Mouse (Mus musculus) embryonic facial prominence, embryonic 10.5 days (tissue): ENCODE measurements around the gene Arl5c. TPM values are rescaled to one million over a fixed set of nuclear protein-coding genes. Genes with fewer than 3 reads are reported as not detected.

ENCODE experiments used
- DNase-seq: peaks from one replicate; pipeline ENCODE4 v3.0.0-alpha.2; 2017; ENCODE audit warnings: low spot score
- H3K27ac ChIP-seq: fragments of 300-500 bp; sonication (generic); replicated peaks from 2 replicates; pipeline ENCODE4 v1.5.1; 2016; ENCODE audit warnings: mild to moderate bottlenecking
- H3K27me3 ChIP-seq: fragments of 300-500 bp; sonication (generic); replicated peaks from 2 replicates; pipeline ENCODE4 v1.6.1; 2016; ENCODE audit warnings: low read depth, mild to moderate bottlenecking; ENCODE audit not compliant: poor library complexity, severe bottlenecking
- H3K36me3 ChIP-seq: fragments of 300-500 bp; sonication (generic); replicated peaks from 2 replicates; pipeline ENCODE4 v1.6.1; 2016; ENCODE audit warnings: mild to moderate bottlenecking, moderate library complexity
- H3K4me1 ChIP-seq: fragments of 300-500 bp; sonication (generic); 2 replicates; pipeline ENCODE4 v1.6.1; 2016
- H3K4me3 ChIP-seq: fragments of 300-500 bp; sonication (generic); 2 replicates; pipeline ENCODE4 v1.5.1; 2016; ENCODE audit warnings: mild to moderate bottlenecking, moderate library complexity
- H3K9me3 ChIP-seq: fragments of 300-500 bp; sonication (generic); 2 replicates; pipeline ENCODE4 v1.6.1; 2016; ENCODE audit warnings: mild to moderate bottlenecking
- WGBS: fragments of 180-500 bp; shearing (Covaris S2); methylation state at CpG from one replicate; pipeline ENCODE4 v1.1.7; 2016; 5-methylcytosine and 5-hydroxymethylcytosine counted together
- polyA plus RNA-seq: library from polyadenylated mRNA; unstranded; fragments of >200 nt; fragmentation: Nextera tagmentation; extraction: Ambion mirVana; gene quantifications from 2 replicates; pipeline ENCODE4 v1.2.1, GENCODE M21; 2016

Gene Arl5c
- polyA plus RNA-seq, 1 experiment from 2014 or later = 15.6 TPM

GRCm38 (mm10) chr11:98000378-98001140 lies 4.6 kb upstream of the Arl5c start:
- H3K27ac ChIP-seq = no peak overlapping the region
- peaks cover 85% of the 10 kb centered on the region for H3K27me3 ChIP-seq

DNA sequence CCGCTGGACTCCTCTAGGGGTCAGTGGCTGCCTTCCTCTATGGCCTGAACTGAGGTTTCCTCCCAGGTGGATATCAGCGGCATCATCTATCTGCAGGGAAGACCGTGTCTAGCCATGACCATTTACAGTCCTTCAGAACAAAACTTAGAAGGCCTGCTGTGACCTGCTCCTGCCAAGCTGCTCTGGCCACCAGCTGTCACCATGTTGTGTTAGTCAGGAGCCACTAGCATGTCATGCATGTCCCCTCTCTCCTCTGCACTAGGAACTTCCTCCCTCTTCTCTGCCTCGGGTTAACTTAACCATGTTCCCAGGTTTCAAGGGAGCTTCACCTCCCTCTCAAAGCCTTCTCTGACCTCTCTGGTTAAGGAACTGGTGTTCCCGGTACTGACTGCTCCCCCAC lies 3.8 kb upstream of the Arl5c start:
- WGBS = 74% methylated on average over 5 of the region's 5 CpGs
- H3K4me3 ChIP-seq = no peak overlapping the region
- peaks cover 57% of the 10 kb centered on the region for H3K4me1 ChIP-seq
- no peak for DNase-seq
- H3K27ac ChIP-seq = no peak overlapping the region
- H3K27me3 ChIP-seq = peaks cover 86% of the 10 kb centered on the region
- peaks cover 7% of the 10 kb centered on the region for H3K36me3 ChIP-seq
- no peaks in the 10 kb centered on the region for H3K9me3 ChIP-seq

More at GRCm38 (mm10) chr11:98000378-98001140, 4.6 kb upstream of the Arl5c start:
- Histone ChIP-seq H3K4me1 (peaks cover 57% of the 10 kb centered on the region), H3K4me3 (no peak overlapping the region), H3K9me3 (no peaks in the 10 kb centered on the region), H3K36me3 (peaks cover 15% of the 10 kb centered on the region)
- DNase-seq = no peak
- 49% methylated on average over 7 of the region's 7 CpGs for WGBS

DNA sequence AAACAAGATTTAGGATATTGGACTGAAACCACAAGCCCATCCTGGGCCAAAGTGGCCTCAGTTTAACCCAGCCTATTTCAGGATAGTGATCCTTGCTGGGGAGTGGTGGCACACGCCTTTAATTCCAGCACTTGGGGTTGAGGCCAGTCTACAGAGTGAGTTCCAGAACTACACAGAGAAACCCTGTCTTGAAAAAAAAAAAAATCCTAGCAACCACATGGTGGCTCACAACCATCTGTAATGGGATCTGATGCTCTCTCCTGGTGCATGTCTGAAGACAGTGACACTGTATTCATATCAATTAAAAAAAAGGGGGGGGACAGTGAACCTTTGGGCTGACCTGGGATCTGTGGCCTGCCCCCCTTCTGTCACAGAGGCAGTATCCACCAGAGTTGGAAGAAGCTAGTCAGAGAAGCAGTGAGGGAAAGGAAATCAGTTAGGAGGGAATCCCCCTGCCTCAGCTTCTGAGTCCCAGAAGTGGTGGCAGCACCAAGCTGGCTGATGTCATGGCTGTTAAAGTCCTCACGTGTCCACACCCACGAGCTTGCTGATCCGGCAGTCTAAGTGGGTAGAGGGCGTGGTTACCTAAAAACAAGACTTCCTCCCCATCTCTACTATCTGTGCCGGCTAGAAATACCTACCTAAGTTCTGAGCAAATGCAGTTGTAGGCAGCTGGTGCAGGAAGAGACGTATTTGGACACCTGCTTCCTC lies 3.1 kb upstream of the Arl5c start:
- Histone ChIP-seq H3K4me1 (peaks cover 63% of the 10 kb centered on the region), H3K27me3 (peaks cover 89% of the 10 kb centered on the region), H3K27ac (no peak overlapping the region), H3K36me3 (peaks cover under 1% of the 10 kb centered on the region; the same call in 1 of the 2 replicates), H3K4me3 (no peak overlapping the region), H3K9me3 (no peaks in the 10 kb centered on the region)
- 68% methylated on average over 7 of the region's 7 CpGs for WGBS
- no peak for DNase-seq

DNA sequence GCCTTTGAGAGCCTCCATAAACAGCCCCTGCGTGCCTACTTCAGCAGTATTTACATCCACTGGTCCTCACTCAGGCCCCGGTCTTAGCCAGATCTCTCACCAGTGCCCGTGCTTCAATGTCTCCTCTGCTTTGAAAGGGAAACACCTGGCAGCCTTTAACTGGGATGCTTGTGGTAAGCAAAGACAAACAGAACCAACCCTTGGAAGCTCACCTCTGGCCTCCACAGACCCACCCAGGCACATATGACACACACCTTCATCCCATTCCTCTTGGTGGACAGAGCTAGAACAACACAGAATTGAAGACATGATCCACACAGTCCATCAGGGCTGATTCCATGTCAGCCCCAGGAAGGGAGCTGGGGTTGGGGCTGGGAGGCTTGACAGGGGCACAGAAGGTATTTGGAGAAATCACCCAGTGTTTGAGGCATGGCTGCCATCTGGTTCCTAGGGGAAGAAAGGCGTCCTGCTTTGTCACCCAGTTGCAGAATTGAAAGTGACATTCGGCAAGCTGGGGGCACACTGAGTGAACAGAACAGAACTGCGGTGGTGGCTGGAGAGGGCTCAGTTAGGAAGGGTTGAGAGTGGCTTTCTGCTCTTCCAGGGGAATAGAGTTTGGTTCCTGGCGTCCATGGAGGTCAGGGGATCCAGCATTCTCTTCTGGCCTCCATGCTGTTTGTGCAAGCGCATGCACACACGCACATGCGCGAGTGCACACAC lies 2.3 kb upstream of the Arl5c start:
- peaks cover 81% of the 10 kb centered on the region for H3K27me3 ChIP-seq
- no peaks in the 10 kb centered on the region for H3K9me3 ChIP-seq
- no peak overlapping the region for H3K27ac ChIP-seq
- H3K4me3 ChIP-seq = no peak overlapping the region
- H3K36me3 ChIP-seq = no peaks in the 10 kb centered on the region
- no peak for DNase-seq
- 81% methylated on average over 11 of the region's 11 CpGs for WGBS
- peaks cover 55% of the 10 kb centered on the region for H3K4me1 ChIP-seq

DNA sequence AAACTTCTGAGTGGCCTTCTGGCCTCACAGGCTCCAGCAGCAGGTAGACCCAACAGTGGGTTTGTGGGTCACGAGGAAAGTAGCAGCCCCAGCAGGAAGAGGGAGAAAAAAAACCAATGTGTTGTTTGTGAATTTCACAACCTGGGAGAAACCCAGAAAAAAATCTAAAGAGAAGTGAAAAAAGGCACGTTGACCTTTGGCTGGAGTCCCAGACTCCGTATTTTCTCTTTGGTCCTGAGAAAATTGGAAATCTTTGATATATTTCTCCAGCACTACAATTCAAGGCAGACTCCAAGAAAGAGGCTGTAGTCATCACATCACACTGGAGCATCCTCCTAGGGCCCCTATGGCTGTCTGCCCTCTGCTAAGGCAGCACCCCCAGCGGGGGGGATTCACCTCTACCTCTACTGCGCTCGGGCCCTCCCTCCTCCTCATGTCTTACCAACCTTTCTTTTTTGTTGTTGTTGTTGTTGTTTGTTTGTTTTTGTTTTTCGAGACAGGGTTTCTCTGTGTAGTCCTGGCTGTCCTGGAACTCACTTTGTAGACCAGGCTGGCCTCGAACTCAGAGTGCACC lies 1.5 kb upstream of the Arl5c start:
- 85% methylated on average over 8 of the region's 8 CpGs for WGBS
- H3K4me1 ChIP-seq = peaks cover 48% of the 10 kb centered on the region
- peaks cover 73% of the 10 kb centered on the region for H3K27me3 ChIP-seq
- no peak overlapping the region for H3K27ac ChIP-seq
- H3K36me3 ChIP-seq = no peaks in the 10 kb centered on the region
- no peak overlapping the region for H3K4me3 ChIP-seq
- no peak for DNase-seq
- no peaks in the 10 kb centered on the region for H3K9me3 ChIP-seq

DNA sequence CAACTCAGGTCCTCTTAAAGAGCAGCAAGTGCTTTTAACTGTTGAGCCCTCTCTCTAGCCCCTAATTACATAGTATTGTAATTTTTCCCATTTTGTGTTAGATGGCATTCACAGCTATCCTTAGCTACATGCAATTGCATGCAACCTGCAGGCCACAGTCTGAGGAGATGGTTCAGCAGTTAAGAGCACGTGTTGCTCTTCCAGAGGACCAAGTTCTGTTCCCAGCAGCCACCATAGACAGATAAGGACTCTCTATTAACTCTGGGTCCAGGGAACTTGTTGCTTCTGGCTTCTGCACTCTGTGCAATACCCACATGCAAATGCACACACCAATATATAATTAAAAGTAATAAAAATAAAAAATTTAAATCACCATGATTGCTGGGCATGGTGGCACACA lies 710 bp upstream of the Arl5c start:
- Histone ChIP-seq H3K27ac (no peak overlapping the region), H3K9me3 (no peaks in the 10 kb centered on the region), H3K4me3 (no peak overlapping the region), H3K27me3 (peaks cover 70% of the 10 kb centered on the region), H3K4me1 (peaks cover 40% of the 10 kb centered on the region), H3K36me3 (no peaks in the 10 kb centered on the region)
- WGBS = 79% methylated on average over 1 of the region's 1 CpGs
- DNase-seq = no peak

DNA sequence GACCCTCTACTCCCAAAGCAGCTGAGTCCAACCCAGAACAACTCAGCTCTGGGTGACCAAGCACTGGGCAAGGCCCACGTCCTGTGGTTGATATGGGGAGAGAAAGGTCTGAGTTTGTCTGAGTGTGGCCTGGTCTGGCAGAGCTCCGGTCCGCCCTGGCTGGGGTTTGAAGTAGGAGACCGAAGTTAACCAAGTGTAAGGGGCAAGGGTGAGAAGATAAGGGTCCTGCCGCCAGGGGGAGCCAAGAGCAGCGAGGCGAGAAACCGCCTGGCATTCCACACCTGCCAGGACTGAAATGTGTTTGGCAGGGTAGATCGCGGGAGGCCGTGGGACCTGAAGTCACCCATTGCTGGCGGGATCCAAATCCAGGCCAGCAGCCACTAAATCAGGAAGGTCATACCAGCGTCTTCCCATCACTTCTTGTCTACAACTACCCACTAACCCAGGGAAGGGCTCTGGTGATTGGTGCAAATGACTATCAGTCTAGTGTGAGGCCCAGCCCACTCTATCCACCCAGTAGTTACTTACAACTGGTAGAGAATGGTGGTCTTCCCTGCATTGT lies 1.4 kb downstream of the Arl5c start:
- Histone ChIP-seq H3K27me3 (peaks cover 66% of the 10 kb centered on the region), H3K27ac (no peak overlapping the region), H3K36me3 (no peaks in the 10 kb centered on the region), H3K4me3 (peak overlapping the region; percentile 61), H3K4me1 (peaks cover 32% of the 10 kb centered on the region), H3K9me3 (no peaks in the 10 kb centered on the region)
- 5% methylated on average over 13 of the region's 13 CpGs for WGBS
- peak; percentile 84 for DNase-seq

DNA sequence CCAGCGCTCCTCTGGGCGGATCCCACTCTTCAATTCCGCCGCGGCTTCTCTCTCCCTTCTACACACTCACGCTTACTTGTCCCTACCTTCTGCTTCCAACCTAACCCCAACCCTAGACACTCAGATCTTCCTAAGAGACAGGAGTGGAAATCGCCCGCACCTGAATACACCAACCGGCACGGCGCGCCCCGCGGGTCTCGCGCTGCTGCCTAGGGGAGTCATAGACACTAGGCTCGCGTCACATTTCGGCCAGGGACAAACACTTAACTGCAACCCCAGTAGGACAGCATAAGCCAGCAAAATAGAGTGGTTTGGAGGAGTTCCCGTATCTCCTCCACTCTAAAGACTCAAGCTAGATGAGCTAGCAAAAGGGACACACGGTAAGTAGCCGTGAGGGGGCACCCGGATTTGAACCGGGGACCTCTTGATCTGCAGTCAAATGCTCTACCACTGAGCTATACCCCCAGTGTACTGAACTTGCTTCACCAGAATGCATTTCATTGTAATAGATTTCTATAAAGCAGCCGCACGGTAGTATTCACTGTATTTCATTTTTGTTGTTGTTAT lies 7.4 kb downstream of the Arl5c start:
- peaks cover 32% of the 10 kb centered on the region for H3K4me1 ChIP-seq
- no peaks in the 10 kb centered on the region for H3K9me3 ChIP-seq
- H3K36me3 ChIP-seq = no peaks in the 10 kb centered on the region
- peak; percentile 89 for DNase-seq
- peak overlapping the region; percentile 86 for H3K27ac ChIP-seq
- WGBS = under 1% methylated on average over 26 of the region's 26 CpGs
- peaks cover 59% of the 10 kb centered on the region for H3K27me3 ChIP-seq
- H3K4me3 ChIP-seq = peak overlapping the region; percentile 90

DNA sequence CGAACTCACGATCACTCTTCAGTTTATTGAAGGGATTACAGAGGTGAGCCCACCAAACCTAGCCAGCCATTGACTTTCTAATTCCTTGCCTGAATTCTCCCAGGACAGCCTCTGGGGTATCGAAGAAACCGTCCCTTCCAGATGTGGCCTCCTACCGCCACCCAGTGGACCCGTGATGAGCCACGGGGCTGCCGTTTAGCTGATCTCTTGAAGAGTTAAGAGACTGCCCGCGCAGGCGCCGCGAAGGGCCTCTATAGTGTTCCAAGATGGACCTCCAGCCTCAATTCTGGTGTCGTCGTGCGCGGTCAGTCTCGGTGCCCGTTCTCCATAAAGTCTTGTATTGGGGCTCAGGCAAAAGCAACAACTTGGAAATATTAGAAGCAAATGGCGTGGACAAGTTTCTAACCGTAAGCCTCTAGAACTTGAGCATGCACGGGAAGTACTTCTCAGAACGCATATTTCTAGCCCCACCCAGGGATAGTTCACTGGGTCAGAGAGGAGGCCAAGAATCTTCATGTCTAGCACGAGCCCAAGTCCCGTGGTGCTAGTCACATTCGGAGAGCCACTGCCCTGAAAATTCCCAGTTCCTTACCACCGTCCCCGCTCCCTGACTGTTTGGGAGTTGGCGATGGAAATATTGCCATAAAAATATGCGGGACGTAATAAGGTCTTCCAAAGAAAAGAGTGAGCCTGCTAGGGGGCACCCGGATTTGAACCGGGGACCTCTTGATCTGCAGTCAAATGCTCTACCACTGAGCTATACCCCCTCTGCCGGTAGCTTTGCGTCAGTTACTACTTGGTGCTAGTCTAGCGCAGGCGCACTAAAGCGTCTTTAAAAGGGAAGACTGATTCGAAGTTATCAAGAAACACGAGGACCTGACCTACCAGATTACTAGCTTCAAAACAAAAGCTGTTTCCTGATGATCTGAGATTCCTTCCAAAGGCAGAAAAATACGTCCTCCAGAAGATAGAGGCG lies 8.1 kb downstream of the Arl5c start:
- Histone ChIP-seq H3K27me3 (peaks cover 67% of the 10 kb centered on the region), H3K4me1 (peaks cover 32% of the 10 kb centered on the region), H3K36me3 (no peaks in the 10 kb centered on the region), H3K27ac (peak overlapping the region; percentile 86), H3K4me3 (peak overlapping the region; percentile 90), H3K9me3 (no peaks in the 10 kb centered on the region)
- under 1% methylated on average over 42 of the region's 42 CpGs for WGBS
- DNase-seq = peak; percentile 94

- no peaks in the 10 kb centered on the region for H3K9me3 ChIP-seq
- no peak overlapping the region for H3K27ac ChIP-seq
- peaks cover 67% of the 10 kb centered on the region for H3K27me3 ChIP-seq
- peaks cover 32% of the 10 kb centered on the region for H3K4me1 ChIP-seq
- WGBS = 26% methylated on average over 17 of the region's 17 CpGs
- no peak for DNase-seq
- H3K4me3 ChIP-seq = peak overlapping the region; percentile 90
- no peaks in the 10 kb centered on the region for H3K36me3 ChIP-seq
Observed at GRCm38 (mm10) chr11:97986738-97987465, 9.1 kb downstream of the Arl5c start.
